Mouse (Mus musculus): ENCODE measurements at regions not wholly inside any gene's neighbourhood (a gene's known extent, or its start where the extent isn't known, plus 50 kb on each side); places are given as distances from the start of the nearest gene placed in this dataset.

DNA sequence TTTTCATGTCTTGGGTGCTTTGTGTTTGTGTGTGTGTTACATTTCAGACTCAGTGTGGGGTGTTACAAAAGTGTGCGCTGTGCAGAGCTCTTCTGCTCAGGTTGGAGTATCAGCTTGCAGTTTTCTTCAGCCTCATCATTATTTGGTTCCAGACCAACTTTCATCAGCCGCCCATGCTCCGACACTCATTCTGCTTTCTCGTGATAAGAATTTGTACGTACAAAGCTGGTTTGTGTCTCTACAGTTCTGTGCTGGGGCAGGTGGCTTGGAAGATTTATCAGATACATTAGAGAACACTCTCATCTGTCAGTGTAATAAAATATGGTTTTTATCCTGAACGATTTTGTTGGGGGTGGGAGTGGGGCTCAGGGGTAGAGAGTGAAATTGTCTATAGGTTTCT lies 332.8 kb upstream of the Tnp1 start:
- no peak for DNase-seq (ENCODE audit: low read depth, low spot score)

DNA sequence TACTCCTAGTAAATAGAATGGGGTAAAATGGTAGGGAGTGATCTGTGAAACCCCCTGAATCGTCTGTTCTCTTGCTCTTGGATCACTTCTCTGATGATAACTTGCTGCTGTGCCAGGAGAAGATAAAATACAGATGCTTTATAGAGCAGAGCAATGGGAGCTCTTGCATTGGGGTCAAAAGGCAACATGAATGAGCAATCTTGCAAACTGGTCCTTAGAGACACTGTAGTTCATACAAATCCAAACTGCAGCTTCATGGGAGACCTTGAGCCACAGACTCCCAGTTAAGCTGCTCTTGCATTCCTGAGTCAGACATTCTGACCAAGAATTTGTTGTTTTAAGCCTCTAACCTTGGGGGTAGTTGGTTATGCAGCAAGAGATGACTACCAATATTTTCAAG lies 328.9 kb upstream of the Tnp1 start:
- no peak for DNase-seq (ENCODE audit: low read depth, low spot score)

DNA sequence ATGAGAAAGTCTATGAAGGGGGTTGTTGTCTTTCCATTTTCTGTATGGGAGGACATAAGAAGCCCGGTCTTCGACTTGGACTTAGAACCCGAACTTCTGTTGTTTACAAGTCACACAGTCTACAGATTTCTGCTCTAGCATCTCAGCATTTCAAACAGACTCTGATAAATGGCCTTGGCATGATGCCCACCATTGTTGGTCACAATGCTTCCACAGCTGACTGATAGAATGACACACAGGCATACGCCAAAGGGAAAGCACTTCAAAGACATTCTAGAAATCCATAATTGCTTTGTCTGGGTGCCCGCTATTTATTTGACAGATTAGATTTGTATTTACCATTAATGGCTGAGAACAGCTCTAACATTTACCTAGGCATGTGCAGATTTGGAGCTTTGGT lies 326.2 kb upstream of the Tnp1 start:
- DNase-seq (ENCODE audit: low read depth, low spot score) = no peak

DNA sequence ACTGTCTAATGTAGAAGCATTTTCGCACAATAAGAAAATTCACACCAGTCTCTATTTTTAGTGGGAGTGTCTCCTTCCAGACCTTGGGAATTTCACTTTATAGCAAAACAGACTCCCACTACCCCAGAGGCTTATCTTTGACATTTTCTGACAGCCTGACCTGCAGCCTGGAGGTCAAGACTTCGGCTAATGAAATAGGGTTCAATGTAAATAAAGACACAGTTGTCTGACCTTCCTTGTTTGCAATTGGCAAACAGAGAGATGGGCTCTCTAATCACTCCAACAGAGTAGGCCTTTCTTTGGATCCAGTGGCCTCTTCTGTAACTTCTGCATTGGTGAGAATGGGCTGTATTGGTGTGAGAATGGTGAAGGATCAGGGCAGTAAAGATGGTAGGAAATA lies 321.7 kb upstream of the Tnp1 start:
- no peak for DNase-seq (ENCODE audit: low read depth, low spot score)

DNA sequence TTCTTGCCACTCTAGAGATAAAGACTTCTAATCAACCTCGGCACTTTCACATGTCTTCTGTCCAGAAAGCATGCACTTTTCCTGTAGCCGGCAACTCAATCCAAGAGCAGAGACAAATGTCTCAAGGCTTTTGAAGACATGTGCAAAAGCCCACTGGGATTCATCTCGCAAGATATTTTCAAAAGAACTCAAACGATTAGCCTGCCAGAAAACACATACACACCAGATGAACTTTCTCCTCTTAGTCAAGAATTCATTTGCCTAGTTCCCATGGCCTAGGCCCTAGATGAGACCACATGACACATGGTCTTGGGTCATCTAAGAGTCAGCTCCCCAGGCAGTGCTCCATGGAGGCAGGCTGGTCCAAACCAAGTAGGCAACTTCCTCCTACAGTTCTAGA lies 293.8 kb upstream of the Tnp1 start:
- DNase-seq (ENCODE audit: low read depth, low spot score) = no peak

DNA sequence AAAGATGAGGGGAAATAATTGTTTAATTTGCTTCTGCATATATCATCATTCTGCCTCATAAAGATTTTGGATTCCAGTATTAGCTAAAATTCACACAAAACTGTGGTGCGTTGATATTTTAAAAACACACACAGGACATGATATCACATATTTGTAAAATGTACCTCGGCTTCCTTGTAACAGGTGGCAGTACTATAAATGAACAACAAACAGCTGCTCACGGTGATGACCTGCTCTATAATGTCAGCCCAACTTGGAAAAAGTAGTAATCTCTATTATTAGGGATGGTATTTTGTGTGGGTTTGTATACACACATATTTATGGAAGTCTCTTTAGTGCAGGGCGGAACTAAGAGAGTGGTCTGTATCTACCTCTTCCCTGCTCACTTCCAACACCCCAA lies 292.7 kb upstream of the Tnp1 start:
- DNase-seq (ENCODE audit: low read depth, low spot score) = no peak

DNA sequence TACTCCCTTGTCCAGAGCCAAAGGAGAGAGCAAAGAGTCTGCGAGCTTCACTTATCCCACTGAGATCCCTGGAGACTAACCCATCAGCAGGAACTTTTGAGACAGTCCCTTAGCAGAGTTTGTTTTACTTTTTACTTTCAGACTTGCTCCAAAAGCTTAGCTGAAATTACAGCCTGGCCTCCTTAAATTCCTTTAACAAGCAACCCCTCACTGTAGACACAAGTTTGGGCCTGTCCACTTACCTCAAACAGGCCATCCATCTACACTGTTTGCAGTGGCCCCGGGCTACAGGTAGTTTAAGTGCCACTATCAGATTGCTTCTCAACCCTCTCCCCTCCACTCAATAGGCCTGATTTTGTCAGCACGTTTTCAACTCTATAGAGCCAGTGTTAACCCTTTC lies 291.5 kb upstream of the Tnp1 start:
- peak; percentile 31 for DNase-seq (ENCODE audit: low read depth, low spot score)

DNA sequence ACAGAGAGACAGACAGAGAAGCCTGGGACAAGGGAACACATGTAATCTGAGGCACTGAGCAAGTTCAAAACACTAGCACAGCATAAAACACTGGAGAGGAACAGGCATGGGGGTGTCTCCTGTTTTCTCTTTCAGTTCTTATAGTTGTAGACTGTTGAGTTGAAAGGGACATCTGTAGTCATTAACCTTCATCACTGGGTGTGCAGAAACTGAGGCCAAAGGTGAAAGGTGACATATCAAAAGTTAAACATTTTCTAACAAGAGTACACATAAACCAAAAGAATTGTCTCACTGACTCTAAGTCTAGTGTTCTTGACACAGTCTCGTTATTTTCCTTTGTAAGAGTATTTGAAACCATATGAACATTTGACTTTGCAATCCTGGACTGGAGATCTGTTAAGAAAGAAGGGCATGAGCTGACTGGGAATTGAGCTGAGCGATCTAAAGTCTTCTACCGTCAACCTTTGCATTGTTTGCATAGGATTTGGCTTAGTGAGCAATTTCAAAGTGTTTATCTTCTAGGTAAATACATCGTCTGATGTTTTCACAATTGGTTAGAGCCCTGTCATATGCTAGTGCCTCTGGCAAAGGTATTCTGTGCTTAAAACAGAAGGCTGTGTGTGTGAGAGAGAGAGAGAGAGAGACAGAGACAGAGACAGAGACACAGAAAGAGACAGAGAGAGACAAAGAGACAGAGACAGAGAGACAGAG lies 284.4 kb upstream of the Tnp1 start:
- DNase-seq (ENCODE audit: low read depth, low spot score) = no peak

DNA sequence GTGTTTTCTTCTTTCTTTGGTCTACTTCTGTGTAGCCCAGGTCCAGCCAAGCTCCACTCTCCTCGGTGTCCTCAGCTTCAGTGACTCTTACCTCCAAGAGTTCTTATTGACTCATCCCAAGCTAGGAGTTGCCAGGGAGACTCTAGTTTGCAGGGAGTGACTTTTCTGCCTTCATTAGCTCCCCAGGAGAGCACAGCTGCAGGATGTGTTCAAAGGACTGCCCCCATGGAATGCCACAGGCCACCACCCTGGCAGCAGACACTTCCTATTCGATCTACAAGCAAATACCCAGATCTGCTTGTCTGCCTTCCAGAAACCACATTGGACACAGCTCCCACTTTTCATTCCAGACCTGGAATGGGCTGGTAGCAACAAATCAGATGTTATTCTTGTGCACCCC lies 269.6 kb upstream of the Tnp1 start:
- DNase-seq (ENCODE audit: low read depth, low spot score) = no peak

DNA sequence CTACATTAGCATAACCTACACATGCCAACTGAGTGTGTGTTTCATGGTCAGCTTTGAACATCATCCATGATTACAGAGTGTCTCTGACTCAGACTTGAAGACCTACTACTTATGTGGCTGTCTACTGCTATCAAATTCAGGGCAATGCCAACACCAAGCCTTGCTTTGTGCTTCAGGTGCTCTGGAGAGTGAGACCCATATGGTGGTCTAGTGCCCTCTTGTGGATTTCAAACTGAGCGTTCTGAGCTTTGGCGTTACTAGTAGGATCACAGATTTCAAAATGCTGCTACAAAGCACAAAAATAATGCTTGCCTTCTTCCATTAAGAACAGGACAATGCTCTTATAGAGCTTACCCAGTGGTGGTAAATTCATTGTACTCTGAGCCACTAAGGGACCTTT lies 258.8 kb upstream of the Tnp1 start:
- no peak for DNase-seq (ENCODE audit: low read depth, low spot score)

DNA sequence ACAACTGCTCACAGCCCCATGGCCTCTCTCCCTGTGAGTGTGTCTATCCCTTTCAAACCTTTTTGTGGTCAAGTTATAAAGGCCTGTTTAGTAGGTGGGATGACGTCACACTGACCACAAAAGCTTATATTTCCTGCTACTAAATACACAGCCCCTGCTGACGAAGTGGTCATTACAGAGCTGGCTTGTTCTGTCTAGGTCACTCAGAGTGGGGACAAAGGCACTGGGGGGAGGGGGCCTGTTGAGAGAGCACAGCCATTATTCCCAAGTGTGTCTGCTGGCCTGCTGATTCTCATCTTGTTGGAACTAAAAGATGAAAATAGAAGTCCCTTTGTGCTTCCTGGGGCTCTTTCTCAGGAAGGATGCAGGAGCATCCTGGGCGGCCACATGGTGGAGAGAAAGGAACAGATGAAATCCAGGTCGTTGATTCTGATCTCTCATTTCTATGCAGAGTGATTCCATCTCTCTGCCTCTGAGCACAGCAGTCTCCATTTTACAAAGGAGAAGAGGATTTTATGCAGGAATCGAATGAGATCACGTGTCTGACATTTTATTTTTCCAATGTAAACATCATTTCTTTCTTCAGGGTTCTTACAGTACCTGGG lies 255.2 kb upstream of the Tnp1 start:
- peak; percentile 56 for DNase-seq (ENCODE audit: low read depth, low spot score)

DNA sequence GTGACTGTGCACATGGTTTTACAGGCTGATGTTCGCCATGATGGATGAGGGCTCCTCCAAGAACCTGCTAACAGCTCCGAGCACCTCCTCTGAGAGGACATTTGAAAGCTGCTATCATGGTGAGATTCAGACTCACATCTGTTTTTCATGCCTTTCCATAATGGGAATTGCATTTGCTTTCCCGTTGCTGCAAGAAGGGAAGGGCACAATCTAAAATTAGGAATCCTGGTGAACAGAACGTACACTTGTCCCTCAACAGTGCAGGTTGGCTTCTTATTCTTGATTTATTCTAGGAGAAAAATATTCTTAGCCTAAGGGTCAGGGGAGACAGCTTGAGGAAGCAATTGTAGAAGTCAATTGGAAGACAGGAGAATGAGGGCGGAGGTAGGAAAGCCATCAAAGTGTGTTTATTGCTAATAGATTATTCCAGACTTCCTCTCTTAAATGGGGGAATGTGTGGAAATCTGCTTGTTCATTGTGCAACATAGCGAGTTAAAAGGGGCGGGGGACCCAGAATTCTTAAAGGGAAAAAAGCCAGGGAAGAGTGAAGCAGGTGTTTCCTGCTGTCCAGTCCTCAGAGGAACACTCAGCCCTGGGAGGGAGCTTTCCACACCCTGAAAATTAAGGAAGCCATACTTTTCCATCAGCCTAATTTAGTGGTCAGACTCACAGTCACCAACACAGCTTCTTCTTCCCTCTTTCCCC lies 253.5 kb upstream of the Tnp1 start:
- DNase-seq (ENCODE audit: low read depth, low spot score) = no peak

DNA sequence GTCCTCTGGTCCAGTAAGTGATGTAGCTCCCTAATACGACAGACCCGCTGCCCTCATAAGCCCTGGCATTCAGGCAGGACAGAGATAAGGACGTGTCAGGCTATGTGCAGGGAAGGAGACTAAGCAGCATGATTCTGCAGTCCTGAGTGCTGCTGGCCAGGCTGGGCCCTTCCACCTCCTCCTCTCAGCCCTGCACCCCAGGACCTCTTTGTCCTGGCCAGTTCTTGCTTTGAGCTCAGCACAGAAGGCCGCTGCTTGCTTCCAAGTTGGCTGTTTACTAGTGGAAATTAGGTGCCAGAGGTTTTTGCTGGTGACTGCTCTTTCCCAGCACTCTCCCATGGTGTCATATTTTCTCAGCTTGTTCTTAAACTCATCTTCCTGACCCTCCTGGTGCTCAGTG lies 249.3 kb upstream of the Tnp1 start:
- no peak for DNase-seq (ENCODE audit: low read depth, low spot score)

DNA sequence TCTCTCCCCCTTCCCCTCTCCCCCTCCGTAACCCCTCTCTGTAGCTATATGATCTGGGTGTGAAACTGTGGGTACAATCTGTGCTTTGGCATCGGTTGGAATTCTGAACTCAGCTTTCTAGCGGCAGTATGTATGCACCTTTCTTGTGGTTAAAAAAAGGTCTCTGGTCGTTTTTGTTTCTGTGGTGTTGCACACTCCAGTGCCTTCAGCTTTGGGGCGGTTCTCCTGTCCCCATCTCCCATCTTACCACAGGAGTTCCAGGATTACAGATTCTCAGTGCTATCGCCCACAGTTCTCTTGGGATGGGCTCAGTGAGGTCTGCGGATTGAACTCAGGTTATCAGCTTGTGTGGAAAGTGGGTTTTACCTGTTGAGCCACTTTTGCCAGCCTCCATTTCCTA lies 248.5 kb upstream of the Tnp1 start:
- DNase-seq (ENCODE audit: low read depth, low spot score) = no peak

DNA sequence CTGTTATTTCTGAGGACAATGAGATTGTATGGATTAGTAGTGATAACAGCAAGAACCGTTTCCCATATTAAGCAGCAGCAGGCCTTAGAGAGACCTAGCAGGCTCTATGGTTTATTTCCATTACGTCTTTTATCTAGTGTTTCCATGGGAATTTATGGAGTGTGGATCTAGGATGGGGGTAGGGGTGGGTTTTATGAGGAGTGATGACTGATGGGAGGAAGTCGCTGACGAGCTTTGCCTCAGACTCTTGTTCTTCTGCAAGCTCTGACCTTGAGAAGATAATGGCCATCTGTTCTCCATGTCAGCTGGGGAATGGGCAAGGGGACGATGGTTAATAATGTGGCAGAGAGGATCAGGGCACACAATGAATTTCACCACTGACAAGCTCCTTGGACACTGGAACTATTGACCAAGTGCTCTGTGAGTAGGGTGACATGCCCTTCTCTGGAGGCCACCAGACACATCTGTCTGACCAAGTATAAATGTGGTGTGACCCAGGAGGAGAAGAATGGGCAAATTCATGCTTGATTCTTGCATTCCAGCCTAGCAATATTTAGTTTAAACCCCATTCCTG lies 243.9 kb upstream of the Tnp1 start:
- DNase-seq (ENCODE audit: low read depth, low spot score) = peak; percentile 43

DNA sequence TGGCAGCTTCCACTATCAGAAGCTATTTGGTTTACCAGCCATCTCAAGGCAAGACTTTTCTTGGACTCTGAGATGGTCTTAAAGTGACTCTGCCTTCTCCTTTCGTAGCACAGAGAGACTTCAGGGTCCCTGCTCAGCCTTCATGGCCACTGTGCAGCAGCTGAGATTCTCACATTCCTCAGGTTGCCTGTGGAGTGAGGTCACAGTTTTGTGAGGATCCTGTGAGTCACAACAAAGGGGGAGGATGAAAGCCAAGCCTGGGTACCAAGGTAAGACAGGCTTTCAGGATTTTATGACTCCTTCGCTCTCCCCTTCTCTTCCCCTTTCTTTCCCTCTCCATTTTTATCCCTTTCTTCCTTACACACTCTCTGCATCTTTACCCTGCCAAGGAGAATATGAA lies 241.6 kb upstream of the Tnp1 start:
- peak; percentile 50 for DNase-seq (ENCODE audit: low read depth, low spot score)

DNA sequence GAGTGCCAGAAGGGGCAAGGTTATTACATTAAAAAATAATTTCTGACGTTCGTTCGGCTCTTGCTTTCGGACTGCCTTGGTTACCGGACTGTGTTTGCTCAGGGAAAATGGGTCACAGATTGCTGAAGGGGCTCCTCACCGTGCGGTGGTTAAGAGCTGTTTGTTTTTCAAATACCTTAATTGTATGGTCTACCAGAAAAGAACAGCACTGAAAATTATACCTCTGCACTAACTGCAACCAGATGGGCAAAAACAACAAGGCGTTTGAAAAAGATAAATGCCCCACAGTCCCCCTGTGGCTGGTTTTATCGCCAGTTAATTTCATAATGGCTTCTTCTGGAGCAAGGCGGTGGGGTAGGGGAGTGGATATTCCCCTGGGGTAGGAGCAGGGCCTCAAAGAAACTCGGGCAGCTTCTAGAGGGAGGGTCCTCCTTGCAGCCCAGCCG lies 236.2 kb upstream of the Tnp1 start:
- peak; percentile 69 for DNase-seq (ENCODE audit: low read depth, low spot score)

DNA sequence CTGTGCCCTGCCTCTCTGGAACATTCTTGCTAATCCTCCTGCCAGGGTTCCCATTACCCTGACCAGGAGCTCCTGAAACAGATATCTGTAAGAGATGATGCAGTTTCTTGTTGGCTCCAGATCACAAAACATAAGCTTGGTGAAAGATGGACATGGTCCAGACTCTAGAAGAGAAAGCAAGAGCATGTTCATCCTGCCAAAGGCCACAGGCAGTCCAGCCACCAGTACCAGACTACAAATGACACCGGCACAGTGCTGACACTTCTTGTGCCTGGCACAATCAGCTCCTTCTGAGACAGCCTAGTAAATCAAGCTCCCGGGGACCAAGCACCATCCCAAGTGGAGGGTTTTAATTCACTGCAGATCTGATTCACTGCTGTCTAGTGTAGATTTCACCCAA lies 228.3 kb upstream of the Tnp1 start:
- no peak for DNase-seq (ENCODE audit: low read depth, low spot score)

DNA sequence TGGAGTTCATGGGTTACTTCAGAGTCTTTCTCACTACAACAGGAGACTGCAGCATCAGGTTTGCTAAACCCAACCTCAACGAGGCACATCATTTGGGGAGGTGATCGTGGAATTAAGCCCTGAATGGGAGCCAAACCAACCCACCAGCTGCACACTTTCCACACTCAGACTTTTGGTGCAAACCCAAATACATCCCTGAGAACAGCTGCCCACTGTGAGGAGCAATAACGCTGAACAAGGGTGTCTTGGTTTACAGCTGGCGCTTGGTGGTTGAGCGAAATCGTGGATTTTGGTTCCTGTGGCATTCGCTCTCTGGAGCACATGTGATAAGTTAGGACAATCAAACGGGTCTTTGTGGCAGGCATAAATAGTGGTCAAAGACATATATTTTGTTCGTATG lies 226.6 kb upstream of the Tnp1 start:
- no peak for DNase-seq (ENCODE audit: low read depth, low spot score)

DNA sequence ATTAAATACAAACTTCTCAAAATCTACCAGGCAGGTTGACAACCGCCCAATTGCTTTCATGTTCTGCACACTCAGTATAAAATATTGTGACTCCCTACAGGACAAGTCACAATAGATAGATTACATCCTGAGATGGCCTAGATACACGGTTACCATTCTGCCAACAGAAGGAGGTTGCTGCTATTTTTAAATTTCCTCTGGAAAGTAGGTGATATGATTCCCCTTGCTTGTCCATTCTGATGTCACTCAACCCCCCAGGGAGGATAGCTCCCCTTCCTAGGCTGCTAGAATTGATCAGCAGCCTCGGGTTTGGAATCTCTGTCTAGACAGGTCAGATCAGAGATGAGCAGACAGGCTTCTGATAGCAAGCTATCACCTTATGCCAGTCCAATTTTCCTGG lies 221.2 kb upstream of the Tnp1 start:
- DNase-seq (ENCODE audit: low read depth, low spot score) = no peak

DNA sequence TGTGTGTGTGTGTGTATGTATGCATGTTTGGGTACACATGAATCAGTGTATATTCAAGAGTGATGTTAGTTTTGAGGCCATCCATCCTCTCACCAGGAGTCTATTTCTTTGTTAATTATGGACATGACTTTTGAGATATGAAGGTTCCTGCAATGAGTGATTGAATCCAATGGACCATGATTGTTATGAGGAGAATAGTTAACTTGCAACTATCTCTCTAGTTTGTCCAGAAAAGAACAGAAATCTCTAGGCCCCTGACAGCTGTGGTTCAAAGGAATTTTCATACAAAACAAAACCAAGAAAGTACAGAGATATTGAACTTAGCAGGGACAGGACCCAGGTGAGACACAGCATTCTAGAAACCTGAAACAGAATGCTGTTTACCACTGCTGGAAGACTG lies 217.9 kb upstream of the Tnp1 start:
- no peak for DNase-seq (ENCODE audit: low read depth, low spot score)

DNA sequence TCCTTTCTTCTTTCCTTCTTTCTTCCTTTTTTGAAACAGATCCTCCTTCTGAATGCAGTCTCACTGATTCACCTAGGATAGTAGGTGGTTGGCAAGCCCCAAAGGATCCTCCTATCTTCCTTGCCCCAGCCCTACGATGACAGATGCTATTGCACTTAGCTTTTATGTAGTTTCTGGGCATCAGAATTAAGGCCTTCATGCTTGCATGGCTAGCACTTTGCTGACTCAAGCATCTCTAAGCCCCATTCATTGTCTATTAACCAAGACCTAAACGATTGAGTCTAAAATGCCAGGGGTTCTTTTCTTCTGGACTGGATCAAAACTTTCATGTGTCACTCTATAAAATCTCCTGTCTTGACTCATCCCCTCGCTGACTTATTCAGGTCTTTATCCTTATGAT lies 217.3 kb upstream of the Tnp1 start:
- DNase-seq (ENCODE audit: low read depth, low spot score) = no peak

DNA sequence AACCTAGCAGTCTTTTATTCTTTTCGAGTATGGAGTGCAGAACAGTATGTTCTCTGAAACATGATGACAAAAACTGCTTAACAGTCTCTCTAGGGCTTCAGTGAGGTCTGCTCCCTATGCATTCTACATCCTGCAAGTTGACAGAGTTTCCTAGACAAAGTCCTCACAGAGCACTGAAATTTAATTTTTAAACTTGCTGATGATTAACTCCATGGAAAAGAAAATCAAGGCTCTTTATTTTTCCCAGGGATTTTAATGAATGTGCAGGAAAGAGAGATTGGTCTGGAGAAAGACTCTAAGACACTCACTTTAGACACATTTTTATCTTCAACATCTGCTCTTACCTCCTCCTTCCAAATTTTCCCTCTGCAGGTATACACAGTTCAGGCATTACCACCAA lies 214.9 kb upstream of the Tnp1 start:
- no peak for DNase-seq (ENCODE audit: low read depth, low spot score)
